Mouse (Mus musculus): ENCODE data around the gene Gm21943.
"Not testable (repeated sequence)": the region's sequence is repeated elsewhere in the genome, so short reads cannot be mapped to it uniquely, and the experiment has no call there.

Gm21943 gene

GRCm38 (mm10) chrY:57533644-57534043, at the start of gene Gm21943:
TSS of gene Gm21943 (minus strand) at chrY:57533744.
- DNase-seq (ENCODE audit: low spot score), result not testable (repeated sequence)
